Mouse (Mus musculus) E14TG2a.4 (cell line): ENCODE results near the gene Map4k4.

Experiments
- CTCF ChIP-seq: conservative IDR thresholded peaks from 2 replicates; pipeline ENCODE4 v1.5.1; 2014; ENCODE audit warnings: low read length
- NANOG ChIP-seq: IDR thresholded peaks from 2 replicates; pipeline ENCODE4 v1.6.1; 2014; ENCODE audit warnings: borderline replicate concordance, low read length, mixed read lengths
- POU5F1 ChIP-seq: IDR thresholded peaks from 2 replicates; pipeline ENCODE4 v1.6.1; 2014; ENCODE audit warnings: low read length, borderline replicate concordance

GRCm38 (mm10) chr1:39917855-39918516 lies 17.3 kb downstream of the Map4k4 start:
- TF ChIP-seq CTCF (no peak), POU5F1 (no peak), NANOG (no peak)
